Mouse (Mus musculus): ENCODE measurements around the gene Ankdd1a. TPM values are rescaled to one million over a fixed set of nuclear protein-coding genes. Genes with fewer than 3 reads are reported as not detected.

Gene Ankdd1a
- polyA plus RNA-seq, 1 experiment from 2014 or later = not detected

DNA sequence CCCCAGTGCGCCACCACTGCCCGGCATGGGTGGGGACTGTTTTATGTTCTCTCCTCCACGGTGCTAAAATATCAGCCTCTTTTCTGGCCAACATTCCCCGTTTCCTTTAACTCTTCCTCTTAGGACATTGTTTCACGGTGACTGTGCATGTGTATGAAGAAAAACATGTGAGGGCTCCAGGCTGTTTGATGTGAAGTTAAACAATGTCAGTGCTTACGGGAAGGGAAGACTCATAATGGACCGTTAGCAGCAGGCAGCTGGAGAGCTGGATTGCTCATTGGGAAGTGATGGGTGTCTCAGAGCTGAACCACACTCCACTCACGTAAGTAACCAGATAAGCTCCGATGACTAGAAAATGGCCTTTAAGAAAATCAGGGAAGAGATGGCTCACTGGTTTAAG lies 19.7 kb upstream of the Ankdd1a start:
- H3K9me3 ChIP-seq = no peaks in the 10 kb centered on the region
- DNase-seq (ENCODE audit: low spot score) = no peak
- 90% methylated on average over 9 of the region's 9 CpGs for WGBS
- no peaks in the 10 kb centered on the region for H3K36me3 ChIP-seq (replicated peaks)
- no peak overlapping the region for H3K4me3 ChIP-seq
- no peak overlapping the region for H3K27ac ChIP-seq (replicated peaks)
- no peaks in the 10 kb centered on the region for H3K27me3 ChIP-seq (replicated peaks; ENCODE audit: low read depth, poor library complexity, severe bottlenecking)
- H3K4me1 ChIP-seq = peaks cover 7% of the 10 kb centered on the region

GRCm38 (mm10) chr9:65537901-65538630 lies 18.1 kb upstream of the Ankdd1a start:
- WGBS = 92% methylated on average over 8 of the region's 8 CpGs
- peaks cover 8% of the 10 kb centered on the region for H3K4me1 ChIP-seq
- no peaks in the 10 kb centered on the region for H3K27me3 ChIP-seq (replicated peaks; ENCODE audit: low read depth, poor library complexity, severe bottlenecking)
- peaks cover 5% of the 10 kb centered on the region; the same call in 1 of the 2 replicates for H3K9me3 ChIP-seq
- H3K27ac ChIP-seq (replicated peaks) = no peak overlapping the region
- no peaks in the 10 kb centered on the region for H3K36me3 ChIP-seq (replicated peaks)
- no peak for DNase-seq (ENCODE audit: low spot score)
- no peak overlapping the region for H3K4me3 ChIP-seq

DNA sequence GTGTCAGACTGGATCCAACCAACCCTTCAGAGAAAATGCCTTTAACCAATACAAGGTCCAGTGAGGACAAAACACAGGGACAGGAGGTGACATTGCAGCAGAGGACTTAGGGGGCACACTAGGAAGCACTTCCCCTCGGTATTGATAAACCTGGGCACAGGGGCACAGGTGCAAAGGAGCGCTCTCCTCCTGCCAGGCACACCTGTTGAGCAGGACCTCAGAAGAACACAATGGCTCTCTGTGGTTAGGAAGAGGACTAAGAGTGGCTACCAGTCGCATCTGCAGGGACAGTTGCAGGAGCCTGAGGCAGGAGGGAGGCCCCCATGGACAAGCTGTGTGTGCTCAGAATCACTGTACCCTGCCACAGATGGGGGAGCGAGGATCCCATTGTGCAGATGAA lies 16.5 kb upstream of the Ankdd1a start:
- 77% methylated on average over 4 of the region's 4 CpGs for WGBS
- Histone ChIP-seq H3K4me3 (no peak overlapping the region), H3K4me1 (peaks cover 5% of the 10 kb centered on the region), H3K36me3 (replicated peaks) (no peaks in the 10 kb centered on the region), H3K9me3 (peaks cover 5% of the 10 kb centered on the region; the same call in 1 of the 2 replicates), H3K27me3 (replicated peaks; ENCODE audit: low read depth, poor library complexity, severe bottlenecking) (no peaks in the 10 kb centered on the region), H3K27ac (replicated peaks) (no peak overlapping the region)
- no peak for DNase-seq (ENCODE audit: low spot score)

GRCm38 (mm10) chr9:65535789-65536469 lies 15.9 kb upstream of the Ankdd1a start:
- Histone ChIP-seq H3K27me3 (replicated peaks; ENCODE audit: low read depth, poor library complexity, severe bottlenecking) (no peaks in the 10 kb centered on the region), H3K27ac (replicated peaks) (no peak overlapping the region)
- 89% methylated on average over 10 of the region's 11 CpGs for WGBS

DNA sequence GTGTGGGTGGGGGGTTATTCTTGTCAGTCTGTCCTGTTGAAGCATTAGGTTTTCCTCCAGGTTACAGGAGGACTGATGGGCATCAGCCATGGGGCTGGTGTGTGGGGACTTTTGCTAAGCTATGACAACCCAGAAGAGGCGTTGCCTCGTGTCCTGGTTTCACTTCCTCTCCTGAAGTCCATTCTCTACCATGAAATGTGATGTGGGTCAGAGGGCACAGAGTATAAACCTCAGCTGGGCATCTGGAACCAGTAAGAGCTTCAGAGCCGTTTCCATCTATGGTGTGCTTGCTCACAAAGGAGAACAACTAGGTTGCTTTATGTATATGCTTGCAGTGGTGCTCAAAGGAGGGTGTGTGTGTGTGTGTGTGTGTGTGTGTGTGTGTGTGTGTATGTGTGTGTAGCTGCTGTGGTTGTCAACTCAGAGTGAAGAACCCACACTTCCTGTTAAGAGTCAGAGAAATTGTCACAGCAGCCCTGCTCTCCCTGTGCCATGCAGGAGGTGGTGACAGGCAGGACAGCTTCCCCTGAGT lies 15.3 kb upstream of the Ankdd1a start:
- DNase-seq (ENCODE audit: low spot score) = no peak
- H3K9me3 ChIP-seq = peaks cover 5% of the 10 kb centered on the region; the same call in 1 of the 2 replicates
- no peak overlapping the region; the same call in 1 of the 2 replicates for H3K27ac ChIP-seq (replicated peaks)
- peaks cover 5% of the 10 kb centered on the region; the same call in 1 of the 2 replicates for H3K4me1 ChIP-seq
- no peaks in the 10 kb centered on the region for H3K36me3 ChIP-seq (replicated peaks)
- WGBS = 74% methylated on average over 3 of the region's 3 CpGs
- H3K4me3 ChIP-seq = no peak overlapping the region
- no peaks in the 10 kb centered on the region for H3K27me3 ChIP-seq (replicated peaks; ENCODE audit: low read depth, poor library complexity, severe bottlenecking)

More at GRCm38 (mm10) chr9:65535789-65536469, 15.9 kb upstream of the Ankdd1a start:
- Histone ChIP-seq H3K36me3 (replicated peaks) (no peaks in the 10 kb centered on the region), H3K4me3 (no peak overlapping the region), H3K9me3 (peaks cover 5% of the 10 kb centered on the region; the same call in 1 of the 2 replicates), H3K4me1 (peaks cover 5% of the 10 kb centered on the region; the same call in 1 of the 2 replicates)
- DNase-seq (ENCODE audit: low spot score) = no peak

DNA sequence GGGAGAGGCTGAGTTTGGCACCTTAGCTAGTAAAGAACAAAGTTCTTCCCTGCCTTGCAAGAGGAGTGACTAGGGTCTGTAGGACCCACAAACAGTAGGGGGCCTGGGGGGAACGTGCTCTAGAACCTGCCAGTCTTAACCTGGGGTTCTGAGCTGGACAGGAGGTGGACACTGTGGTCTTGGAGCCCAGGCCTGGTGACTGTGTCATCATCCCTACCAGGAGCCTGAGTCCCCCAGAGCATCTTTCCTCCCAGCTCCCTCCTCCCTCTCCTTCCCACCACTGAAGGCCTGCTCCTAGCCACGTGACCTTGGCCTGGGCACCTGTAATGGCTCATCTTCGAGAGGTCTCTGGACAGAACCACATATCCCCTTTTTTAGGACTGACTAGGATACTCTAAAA lies 14.1 kb upstream of the Ankdd1a start:
- DNase-seq (ENCODE audit: low spot score) = no peak
- Histone ChIP-seq H3K9me3 (peaks cover 5% of the 10 kb centered on the region; the same call in 1 of the 2 replicates), H3K4me3 (no peak overlapping the region), H3K27ac (replicated peaks) (no peak overlapping the region), H3K27me3 (replicated peaks; ENCODE audit: low read depth, poor library complexity, severe bottlenecking) (no peaks in the 10 kb centered on the region), H3K36me3 (replicated peaks) (no peaks in the 10 kb centered on the region), H3K4me1 (peaks cover 5% of the 10 kb centered on the region; the same call in 1 of the 2 replicates)
- 85% methylated on average over 3 of the region's 3 CpGs for whole genome bisulfite sequencing

DNA sequence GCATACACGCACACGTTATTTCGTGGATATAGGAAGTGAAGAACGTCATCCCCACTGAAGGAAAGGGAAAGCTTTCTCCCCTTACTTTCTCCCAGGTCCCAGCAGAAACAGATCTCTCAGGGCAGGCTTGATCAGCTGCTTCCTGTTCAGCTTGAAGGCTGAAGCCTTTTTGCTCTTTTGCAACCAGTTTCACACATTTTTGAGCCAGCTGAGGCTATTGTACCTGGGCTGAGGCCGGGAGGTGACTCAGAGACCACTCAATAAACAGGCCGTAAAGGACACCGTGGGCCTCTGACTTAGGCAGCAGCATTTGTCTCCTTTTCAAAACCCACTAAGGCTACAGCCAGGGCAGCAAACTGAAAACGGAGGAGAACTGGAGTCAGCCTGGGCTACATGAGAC lies 13.0 kb upstream of the Ankdd1a start:
- Histone ChIP-seq H3K27ac (replicated peaks) (no peak overlapping the region; the same call in 1 of the 2 replicates), H3K36me3 (replicated peaks) (no peaks in the 10 kb centered on the region), H3K4me3 (no peak overlapping the region), H3K9me3 (peaks cover 5% of the 10 kb centered on the region; the same call in 1 of the 2 replicates), H3K27me3 (replicated peaks; ENCODE audit: low read depth, poor library complexity, severe bottlenecking) (no peaks in the 10 kb centered on the region), H3K4me1 (peaks cover 7% of the 10 kb centered on the region; the same call in 1 of the 2 replicates)
- 83% methylated on average over 8 of the region's 8 CpGs for WGBS
- no peak for DNase-seq (ENCODE audit: low spot score)

- Histone ChIP-seq H3K4me3 (no peak overlapping the region), H3K27ac (replicated peaks) (0 out of 2 replicates have a peak overlapping the region, but pooled peaks have one; percentile 12), H3K9me3 (peaks cover 5% of the 10 kb centered on the region; the same call in 1 of the 2 replicates), H3K4me1 (peaks cover 7% of the 10 kb centered on the region; the same call in 1 of the 2 replicates), H3K27me3 (replicated peaks; ENCODE audit: low read depth, poor library complexity, severe bottlenecking) (no peaks in the 10 kb centered on the region), H3K36me3 (replicated peaks) (no peaks in the 10 kb centered on the region)
- WGBS = 78% methylated on average over 5 of the region's 5 CpGs
- DNase-seq (ENCODE audit: low spot score) = no peak
These were observed 11.3 kb upstream of the Ankdd1a start for GRCm38 (mm10) chr9:65531283-65531682.

DNA sequence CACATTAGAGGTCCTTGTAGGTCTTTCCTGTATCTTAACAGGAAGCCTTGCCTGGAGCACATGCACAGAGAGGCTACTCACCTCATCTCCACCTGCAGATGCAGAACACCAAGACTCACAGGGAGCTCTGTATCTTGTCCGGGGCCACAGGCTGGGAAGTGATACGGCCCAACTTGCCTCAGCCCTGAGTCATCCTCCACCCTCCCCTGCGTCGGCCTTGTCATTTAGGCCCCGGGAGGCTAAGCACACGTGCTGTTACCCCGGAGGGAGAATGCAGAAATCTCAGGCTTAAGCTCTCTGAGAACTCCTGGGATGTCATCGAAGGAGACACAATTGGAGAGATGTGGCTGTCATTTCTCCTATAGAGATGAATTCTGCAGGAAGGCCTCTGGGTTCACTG lies 9.7 kb upstream of the Ankdd1a start:
- Histone ChIP-seq H3K4me3 (no peak overlapping the region), H3K27ac (replicated peaks) (no peak overlapping the region), H3K36me3 (replicated peaks) (no peaks in the 10 kb centered on the region), H3K4me1 (peaks cover 6% of the 10 kb centered on the region), H3K9me3 (peaks cover 5% of the 10 kb centered on the region; the same call in 1 of the 2 replicates), H3K27me3 (replicated peaks; ENCODE audit: low read depth, poor library complexity, severe bottlenecking) (no peaks in the 10 kb centered on the region)
- DNase-seq (ENCODE audit: low spot score) = no peak
- WGBS = 58% methylated on average over 8 of the region's 8 CpGs

GRCm38 (mm10) chr9:65528417-65529038 lies 8.5 kb upstream of the Ankdd1a start:
- Histone ChIP-seq H3K9me3 (peaks cover under 1% of the 10 kb centered on the region; the same call in 1 of the 2 replicates), H3K27ac (replicated peaks) (0 out of 2 replicates have a peak overlapping the region, but pooled peaks have one; percentile 10), H3K4me1 (peaks cover 12% of the 10 kb centered on the region), H3K27me3 (replicated peaks; ENCODE audit: low read depth, poor library complexity, severe bottlenecking) (no peaks in the 10 kb centered on the region), H3K36me3 (replicated peaks) (no peaks in the 10 kb centered on the region), H3K4me3 (no peak overlapping the region)
- DNase-seq (ENCODE audit: low spot score) = no peak
- 84% methylated on average over 6 of the region's 6 CpGs for WGBS

DNA sequence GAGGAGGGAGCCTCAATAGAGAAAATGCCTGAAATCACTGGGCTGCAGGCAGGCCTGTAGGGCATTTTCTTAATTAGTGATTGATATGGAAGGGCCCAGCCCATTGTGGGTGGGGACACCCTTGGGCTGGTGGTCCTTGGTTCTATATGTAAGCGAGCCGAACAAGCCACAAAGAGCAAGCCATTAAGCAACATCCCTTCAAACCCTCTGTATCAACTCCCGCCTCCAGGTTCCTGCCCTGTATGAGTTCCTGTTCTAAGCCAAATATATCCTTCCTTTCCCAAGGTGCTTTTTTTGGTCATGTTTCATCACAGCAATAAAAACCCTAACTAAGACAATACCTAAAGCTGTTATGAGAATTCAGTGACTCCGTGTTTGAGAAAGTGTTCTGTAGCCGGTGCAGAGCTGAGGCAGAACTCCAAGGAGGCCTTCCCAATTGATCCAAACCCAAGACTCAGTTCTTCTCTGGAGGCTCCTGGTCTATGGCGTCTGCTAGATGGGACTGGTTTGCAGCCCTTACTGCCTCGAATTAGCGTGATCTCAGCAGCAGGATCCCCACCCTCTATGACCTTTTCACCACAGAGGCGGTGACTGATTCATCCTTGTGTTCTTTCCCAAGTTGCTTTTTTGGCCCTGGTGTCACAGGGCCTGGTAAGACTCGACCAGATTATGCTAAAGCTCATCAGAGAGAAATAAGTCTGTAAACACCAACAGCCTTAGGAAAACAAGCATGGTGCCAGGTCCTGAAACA lies 5.6 kb upstream of the Ankdd1a start:
- WGBS = 84% methylated on average over 10 of the region's 10 CpGs
- Histone ChIP-seq H3K4me3 (no peak overlapping the region), H3K27ac (replicated peaks) (no peak overlapping the region), H3K9me3 (no peaks in the 10 kb centered on the region), H3K4me1 (peaks cover 17% of the 10 kb centered on the region), H3K27me3 (replicated peaks; ENCODE audit: low read depth, poor library complexity, severe bottlenecking) (peaks cover 10% of the 10 kb centered on the region), H3K36me3 (replicated peaks) (no peaks in the 10 kb centered on the region)
- DNase-seq (ENCODE audit: low spot score) = no peak

All from embryonic facial prominence, embryonic 10.5 days (tissue).